Mouse (Mus musculus) thymus, postnatal 0 days (tissue): ENCODE results near the gene Asb6. TPM values are rescaled to one million over a fixed set of nuclear protein-coding genes. Genes with fewer than 3 reads are reported as not detected.

ENCODE experiments used
- DNase-seq: peaks from one replicate; pipeline ENCODE4 v3.0.0-alpha.2; 2015; ENCODE audit warnings: low spot score
- polyA plus RNA-seq: library from polyadenylated mRNA; unstranded; fragments of >200 nt; fragmentation: Nextera tagmentation; extraction: Ambion mirVana; gene quantifications from 2 replicates; pipeline ENCODE4 v1.2.1, GENCODE M21; 2015

Gene Asb6
- polyA plus RNA-seq, result 37.8 and 44.3 TPM in 2 replicates

DNA sequence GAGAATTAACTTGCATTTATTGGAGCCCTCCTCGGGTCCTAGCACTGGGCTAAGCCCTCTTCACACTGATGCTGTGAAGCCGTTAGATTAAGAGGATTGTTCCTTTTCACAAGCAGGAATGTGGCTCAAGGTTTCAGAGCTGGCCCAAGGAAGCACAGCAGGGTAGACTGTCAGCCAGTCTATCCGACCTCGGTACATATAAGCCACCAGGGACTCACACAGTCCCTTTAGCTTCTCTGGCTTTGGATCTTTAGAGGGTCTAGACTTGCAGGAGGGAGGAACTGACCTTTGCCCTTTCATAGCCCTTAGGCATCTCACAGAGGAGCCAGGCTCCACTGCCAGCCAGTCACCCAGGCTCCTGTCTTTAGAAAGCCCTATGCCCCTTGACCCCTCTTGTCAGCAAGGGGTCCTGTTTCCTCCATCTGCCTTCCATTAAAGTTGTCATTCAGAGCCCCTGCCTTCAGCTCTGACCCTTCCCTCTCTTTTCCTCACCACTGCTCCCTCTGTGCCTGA lies at the start of gene Asb6:
Gene Asb6, minus strand, starts transcription at position 51 of the 513 bp plus-strand sequence.
- DNase-seq, result no peak

DNA sequence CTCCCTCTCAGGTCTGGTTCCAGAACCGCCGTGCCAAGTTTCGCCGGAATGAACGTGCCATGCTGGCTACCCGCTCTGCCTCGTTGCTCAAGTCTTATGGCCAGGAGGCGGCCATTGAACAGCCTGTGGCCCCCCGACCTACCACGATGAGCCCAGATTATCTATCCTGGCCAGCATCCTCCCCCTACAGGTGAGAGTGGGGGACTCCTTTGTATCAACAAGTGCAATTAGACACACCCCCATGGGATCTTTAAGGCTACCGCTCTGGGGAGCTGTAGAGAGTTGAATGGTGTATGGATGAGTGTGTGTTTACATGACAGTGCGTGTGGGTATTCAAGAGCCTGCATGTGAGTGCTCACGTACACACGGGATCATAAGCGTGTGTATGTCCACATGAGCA lies 49.3 kb upstream of the Asb6 start:
- DNase-seq, result no peak

DNA sequence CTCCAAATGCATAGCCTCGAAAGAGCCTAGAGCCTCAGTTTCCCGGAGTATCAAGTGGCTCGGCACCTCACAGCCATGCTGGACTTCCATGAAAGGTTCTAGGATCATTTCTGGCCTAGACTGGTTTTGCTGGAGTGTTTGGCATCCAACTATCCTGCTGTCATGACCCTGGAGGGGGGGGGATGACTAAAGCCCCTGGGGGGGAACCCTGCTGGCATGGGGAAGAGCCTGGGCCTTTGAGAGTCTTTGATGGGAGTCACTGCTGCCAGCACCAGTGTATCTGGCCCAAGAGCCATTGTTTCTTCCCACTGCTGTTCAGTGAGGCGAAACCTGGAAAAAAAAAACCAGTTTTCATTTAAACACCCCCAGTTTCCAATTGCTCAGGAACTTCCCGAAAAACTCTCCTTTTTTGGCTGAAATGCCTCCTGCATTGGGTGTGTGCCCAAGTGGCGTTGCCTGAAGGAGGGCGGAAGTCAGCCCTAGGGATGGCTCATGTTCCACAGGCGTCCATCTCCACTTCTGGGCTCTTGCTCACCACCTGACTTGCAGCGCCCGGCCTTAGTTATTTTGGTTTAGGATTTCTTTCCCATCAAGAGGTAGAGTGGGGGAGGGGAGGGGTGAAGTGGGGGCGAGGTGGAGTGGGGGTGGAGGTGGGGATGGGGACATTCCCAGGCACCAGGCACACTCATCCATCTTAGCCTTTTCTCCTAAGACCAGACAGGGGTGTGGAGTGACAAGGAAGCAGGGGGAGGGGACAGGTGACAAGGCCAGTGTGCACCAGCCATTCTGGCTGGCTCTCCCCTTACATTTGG lies 45.7 kb upstream of the Asb6 start:
- DNase-seq, result no peak

DNA sequence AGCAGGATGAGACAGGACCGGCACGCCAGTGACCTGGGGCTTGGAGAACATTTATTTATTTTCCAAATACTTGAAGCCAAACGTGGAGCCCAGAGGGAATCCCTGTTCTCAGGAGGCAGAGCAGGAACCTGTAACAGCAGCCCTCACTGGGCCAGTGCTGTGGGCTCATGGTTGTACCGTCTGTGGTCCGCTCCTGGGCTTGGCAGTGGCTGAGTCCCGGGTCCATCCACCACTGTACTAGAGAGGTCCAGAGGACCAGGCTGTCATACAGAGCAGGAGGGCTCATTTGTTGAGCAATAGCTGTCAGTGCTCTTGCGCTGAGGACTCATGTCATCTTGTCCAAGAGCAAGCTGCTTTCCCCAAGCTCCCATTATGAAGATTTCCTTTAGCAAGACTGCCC lies 45.0 kb upstream of the Asb6 start:
- no peak for DNase-seq

DNA sequence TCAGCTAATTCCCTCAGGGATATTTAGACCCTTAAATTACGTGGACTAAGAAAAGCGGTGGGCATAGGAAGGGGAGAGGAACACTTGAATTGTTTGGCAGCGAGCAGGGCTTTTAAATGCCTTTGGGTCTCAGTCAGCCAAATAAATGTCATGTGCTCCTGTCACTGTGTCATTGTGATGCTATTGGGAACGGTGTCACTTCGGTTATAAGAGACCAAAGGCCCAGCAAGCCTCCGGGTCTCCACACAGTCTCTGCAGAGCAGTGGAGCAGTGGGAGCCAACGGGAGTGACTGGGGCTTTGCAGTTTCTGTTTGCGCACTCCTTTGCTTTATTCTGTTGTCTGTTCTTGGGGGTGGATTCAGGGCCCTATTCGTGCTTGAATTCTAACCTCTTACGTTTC lies 44.3 kb upstream of the Asb6 start:
- DNase-seq, result no peak

DNA sequence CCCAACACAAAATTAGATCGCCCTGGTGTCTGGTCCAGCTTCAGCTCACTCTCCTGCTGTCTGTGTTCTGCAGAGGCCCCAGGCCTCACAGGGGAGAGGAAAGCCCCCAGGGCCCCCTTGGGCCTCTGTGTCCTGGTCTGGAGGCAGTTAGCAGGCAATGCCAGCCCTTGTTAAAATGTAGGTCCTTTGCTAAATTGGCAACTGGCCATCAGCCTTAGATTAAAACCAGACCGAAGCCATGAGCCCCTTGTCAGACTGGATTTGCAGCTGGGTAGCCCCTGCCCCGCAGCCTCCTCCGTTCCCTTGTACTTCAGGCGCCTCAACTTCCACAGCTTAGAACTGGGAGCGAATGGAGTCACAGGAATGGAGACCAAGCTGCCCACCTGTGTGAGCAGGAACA lies 42.5 kb upstream of the Asb6 start:
- no peak for DNase-seq

DNA sequence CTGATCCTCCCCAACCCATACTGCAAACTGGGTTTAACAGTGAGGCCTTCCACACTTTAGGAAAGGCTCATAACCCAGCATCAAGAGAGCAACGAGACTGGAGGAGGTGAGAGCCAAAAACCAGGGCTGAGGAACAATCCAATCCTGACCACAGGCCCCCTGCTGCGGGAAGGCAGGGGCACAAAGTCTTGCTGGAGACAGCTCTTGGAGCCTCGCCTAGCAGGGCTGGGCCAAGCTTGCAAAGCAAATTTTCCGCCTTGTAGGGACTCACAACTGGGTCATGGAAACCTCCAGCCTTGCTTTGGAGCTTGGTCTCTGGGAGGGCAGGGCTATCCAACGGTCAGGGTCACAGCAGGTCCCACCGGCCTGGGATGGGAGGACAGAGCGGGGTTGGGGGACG lies 40.7 kb upstream of the Asb6 start:
- DNase-seq, result no peak

DNA sequence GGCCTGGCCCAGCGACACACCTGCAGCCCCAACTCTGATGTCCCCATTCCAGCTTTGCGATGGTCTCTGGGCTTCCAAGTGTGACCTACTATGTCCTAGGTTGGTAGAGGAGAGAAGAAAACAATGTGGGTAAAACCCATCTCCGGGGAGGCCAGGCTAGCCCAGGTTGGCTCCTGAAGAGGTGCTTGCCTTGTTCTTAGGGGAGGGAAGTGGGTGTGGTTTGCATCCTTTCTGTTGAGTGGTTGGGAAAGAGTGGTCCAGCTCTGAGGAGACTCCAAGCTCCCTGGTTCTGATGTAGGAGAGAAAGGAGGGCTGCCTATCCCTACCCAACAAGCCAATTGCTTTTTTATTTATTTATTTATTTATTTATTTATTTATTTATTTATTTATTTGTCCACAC lies 35.3 kb upstream of the Asb6 start:
- DNase-seq, result no peak

DNA sequence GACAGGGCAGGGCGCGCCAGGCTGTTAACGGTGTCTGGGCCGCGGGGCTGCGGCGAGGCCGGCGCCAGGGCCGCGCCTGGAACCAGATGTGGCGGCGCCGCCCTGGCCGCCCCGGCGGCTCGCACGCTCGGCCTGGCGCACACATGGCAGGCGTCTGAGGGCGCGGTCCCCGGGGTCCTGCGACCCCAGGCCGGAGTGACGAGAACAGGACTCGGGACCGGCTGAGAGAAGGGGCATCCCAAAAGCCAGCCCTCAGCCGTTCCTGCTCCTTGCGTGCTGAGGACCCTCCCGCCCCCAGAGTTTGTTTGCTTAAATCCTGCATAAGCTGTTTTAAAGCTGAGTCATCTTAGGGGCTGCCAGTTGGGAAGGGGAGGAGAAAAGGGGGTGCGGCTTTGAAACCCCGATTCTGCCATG lies 34.8 kb upstream of the Asb6 start:
- no peak for DNase-seq

DNA sequence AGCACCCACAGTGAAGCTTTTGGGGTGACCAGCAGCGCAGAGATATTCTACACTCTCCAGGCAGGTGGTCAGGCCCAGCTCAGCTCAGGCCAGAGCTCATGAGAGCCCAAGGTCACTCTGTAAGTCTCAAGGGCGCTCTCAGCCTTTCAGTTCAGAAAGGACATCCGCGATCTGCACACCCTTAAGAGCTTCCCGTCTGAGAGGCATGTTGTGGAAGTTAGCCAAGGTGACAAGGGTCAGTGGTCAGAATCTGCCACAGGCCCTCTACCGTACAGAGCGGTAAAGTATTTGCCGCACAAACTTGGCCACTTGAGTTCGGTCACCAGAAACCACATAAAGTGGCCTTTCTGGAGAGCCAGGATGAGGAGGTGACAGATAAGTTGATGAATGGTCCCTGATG lies 33.4 kb upstream of the Asb6 start:
- DNase-seq, result no peak

DNA sequence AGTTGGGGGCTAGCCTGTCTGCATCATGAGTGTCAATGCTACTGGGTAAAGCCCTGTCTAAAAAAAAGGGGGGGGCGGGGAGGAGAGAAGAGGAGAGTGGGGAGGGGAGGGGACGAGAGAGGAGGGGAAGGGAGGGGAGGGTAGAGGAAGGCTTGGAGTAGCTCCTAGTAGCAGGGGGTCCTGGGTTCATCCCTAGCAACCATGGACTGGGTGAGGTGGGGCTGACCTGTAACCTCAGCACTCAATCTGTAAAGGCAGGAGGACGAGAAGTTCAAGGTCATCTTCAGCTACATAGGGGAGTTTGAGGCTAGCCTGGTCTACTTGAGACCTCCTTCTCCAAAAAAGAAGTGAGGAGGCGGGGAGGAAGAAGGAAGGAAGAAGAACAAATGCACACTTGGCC lies 31.9 kb upstream of the Asb6 start:
- DNase-seq, result no peak

DNA sequence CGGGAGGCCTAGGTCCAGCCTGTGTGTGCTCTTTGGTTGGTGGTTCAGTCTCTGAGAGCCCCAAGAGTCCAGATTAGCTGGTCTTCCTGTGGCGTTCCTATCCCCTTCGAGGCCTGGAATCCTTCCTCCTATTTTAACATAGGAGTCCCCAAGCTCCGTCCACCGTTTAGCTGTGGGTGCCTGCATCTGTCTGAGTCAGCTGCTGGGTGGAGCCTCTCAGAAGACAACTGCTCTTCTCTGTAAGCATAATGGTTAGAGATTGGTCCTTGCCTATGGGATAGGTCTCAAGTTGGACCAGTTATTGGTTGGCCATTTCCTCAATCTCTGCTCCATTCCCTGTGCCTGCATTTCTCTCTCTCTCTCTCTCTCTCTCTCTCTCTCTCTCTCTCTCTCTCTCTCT lies 29.6 kb upstream of the Asb6 start:
- no peak for DNase-seq

DNA sequence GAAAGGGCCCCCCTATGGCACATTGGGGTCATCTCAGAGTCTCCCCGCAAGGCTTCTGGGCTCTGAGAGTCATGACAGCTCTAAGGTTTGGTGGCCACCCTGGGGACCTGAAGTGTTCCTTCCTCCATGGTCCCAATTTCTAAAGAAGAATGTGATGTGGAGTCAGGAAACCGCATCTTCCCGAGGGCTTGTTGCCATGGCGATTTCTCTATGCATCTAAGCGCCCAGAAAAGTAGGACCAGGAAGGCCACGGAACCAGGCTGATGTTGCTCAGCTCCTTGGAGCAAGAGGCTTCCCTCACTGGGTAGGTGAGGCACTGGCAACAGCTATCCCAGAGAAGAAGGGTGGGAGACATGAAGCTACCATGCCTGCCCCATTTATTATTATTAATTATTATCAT lies 26.9 kb upstream of the Asb6 start:
- no peak for DNase-seq

DNA sequence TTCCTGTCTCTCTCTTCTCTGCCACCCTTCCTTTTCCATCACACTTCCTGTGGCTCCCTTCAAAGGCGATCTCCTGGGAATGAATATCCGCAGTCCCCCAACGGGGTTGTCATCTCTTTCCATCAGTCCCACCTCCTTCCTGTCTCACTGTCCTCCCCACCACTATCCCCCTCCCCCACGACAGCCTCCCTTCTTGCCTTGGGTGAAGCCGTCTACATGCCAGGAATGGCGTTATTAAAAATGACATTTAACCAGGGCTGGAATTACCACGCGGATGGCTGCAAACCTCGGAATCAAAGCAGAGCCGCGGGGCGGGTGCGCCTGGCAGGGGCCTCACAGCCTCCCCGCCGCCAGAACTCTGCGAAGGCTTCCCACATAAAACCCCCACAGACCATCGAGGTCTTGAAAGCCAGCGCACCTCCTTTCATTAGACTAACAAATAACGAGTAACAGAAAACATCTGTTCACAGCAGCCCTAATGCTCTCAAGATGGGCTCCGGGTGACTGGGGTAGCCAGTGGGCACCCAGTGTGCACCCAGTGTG lies 22.7 kb upstream of the Asb6 start:
- DNase-seq, result no peak

DNA sequence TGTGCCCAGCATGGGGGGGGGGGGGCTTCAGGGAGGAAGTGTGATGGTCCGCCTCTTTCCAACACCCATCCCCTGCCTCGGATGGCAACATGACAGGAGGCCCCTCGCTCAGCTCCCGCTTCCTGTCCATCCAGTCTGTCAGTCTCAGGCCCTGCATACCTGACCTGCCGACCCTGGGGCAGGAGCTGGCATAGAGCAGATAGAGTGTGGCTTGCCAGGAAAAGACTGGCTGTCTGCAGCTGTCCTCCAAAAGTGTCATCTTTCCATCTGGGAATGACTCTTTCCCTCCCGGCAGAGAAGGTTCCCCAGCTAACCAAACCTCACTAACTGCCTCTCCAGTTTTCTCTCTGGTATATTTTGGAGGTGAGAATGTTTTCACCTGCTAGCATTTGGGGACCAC lies 20.4 kb upstream of the Asb6 start:
- no peak for DNase-seq

DNA sequence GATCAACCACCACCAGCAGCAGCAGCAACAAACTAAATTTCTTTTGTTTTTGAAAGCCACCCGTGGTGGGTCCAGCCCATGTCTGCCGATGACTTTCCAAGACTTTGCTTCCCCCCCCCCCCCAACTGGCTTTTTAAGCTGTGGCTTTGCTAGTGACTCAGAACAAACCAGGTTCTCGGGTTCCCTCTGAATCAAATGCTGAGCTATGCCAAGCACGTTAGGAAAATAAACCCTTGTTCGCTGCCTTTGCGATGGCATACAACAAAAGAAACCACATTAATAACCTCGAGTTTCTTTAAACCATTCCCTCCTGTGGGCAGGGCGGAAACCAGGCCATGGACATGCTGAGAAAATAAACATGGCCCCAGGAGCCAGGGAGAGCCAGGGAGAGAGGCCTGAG lies 18.1 kb upstream of the Asb6 start:
- DNase-seq, result no peak

DNA sequence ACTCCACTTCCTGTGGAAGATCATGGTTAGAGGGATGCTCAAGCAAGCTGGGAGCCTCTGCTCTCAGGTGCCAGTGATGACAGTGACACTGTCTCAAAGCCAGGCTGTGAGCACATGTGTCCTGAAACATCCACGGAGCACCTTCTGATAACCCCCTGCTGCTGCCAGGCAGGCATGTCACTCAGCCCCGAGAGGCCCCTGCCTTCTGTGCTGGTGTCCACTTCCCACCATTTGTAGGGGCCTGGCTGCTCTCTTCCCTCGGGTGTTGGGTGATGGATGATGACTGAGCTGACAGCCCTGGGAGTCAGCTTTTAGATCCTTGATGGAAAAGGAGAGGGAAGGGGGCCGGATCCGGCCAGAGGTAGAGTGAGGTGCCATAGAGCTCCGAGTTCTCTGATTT lies 16.6 kb upstream of the Asb6 start:
- no peak for DNase-seq

DNA sequence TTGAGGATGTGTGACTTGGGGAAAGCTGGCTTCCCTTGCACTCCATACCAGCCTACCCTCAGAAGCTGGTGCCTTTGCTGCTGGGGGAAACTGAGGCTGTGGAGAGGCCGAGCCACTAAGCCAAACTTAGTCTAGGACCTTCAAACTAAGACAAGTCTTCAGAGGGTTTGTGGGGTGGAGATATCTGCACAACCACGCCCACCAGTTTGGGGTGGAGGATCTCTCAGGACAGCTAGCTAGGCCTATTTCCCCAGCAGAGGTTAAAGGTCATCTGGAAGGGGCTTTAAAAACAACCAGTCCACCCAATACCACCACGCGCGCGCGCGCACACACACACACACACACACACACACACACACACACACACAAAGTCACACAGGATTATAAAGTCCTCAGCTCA lies 16.1 kb upstream of the Asb6 start:
- DNase-seq, result no peak

DNA sequence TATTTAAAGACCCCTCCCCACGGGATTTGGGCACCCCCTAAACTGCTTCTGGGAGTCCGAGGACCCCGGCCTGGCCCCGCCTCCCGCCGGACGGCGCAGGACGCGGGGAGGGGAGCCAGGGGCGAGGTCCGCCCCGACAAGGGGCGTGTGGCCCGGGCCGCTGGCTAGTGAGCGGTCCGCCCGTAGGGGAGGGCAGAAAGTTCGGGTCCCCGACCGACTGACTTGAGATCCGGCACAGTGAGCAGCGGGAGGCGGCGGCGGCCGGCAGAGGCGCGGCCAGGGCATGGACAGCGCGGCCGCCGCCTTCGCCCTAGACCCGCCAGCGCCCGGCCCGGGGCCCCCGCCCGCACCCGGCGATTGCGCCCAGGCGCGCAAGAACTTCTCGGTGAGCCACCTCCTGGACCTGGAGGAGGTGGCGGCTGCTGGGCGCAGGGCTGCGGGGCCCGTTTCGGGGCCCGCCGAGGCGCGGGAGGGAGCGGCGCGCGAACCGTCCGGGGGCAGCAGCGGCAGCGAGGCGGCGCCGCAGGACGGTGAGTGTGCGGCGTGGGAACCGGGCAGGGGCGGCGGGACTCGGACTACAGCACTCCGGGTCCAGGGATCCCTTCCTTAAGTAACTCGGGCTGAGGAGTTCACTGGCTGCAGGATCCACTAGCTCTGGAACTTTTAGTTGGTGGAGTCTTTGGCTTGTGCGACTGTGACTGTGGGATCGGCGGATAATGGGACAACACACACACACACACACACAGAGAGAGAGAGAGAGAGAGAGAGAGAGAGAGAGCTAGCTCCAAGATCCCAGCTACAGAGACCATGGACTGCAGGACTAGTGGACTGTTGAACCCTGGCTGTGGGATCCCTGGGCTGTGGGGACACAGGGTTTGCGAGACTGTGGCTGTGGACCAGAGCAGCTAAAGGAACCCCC lies 15.3 kb upstream of the Asb6 start:
- no peak for DNase-seq

DNA sequence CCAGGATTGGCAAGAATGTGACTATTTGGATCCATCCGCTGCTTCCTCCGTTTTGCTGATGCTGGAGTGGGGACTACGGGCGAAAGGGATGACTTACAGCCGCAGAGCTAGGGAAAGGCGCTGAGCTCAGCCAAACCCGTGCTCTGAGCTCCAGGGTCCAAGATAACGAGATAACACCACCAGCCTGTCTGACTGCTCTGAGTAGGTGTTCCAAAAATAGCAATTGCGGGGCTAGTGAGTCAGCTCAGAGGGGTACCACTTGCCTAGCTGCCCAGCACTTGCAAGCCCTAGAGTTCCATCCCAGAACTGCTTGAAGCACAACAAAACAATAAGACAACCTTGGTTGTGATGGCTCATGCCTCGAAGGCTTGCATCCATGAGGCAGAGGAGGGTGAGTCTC lies 12.5 kb upstream of the Asb6 start:
- DNase-seq, result no peak

DNA sequence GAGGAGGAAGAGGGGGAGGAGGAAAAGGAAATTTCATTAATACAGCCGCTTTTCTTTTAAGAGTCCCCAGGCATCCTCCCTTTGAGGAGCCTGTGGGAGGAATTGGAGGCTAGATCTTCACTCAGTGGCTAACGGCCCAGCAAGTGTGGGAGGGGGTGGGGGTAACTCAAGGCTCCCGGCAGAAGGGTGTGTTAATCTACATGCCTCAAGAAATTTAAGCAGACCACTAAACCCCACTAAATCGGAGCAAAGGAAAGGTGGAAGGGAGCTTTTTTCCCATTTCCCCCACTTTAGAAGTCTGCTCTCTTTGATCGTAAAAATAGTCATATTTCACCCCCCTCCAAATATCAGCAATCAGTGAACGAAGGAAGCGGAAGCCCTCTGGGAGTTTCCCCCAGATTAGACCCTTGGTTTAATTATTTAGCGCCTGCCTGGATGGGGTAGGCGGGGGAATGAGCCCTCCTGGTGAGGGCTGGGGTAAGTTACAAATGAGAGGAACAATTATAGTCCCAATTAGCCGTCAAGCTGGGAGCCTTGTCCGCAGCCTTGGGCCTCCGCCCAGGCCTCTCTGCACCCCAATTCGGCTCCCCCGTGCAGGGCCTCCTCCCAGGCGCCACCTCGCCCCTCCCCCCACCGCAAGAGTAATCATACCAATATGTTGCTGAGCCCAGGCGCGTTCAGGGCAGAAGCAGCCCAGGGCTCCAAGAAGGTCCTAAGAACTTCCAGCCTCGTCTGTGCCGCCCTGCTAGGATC lies 6.3 kb upstream of the Asb6 start:
- DNase-seq, result no peak
